16 mouse cellular contexts compared by ENCODE assay signal in the genomic region with DNA sequence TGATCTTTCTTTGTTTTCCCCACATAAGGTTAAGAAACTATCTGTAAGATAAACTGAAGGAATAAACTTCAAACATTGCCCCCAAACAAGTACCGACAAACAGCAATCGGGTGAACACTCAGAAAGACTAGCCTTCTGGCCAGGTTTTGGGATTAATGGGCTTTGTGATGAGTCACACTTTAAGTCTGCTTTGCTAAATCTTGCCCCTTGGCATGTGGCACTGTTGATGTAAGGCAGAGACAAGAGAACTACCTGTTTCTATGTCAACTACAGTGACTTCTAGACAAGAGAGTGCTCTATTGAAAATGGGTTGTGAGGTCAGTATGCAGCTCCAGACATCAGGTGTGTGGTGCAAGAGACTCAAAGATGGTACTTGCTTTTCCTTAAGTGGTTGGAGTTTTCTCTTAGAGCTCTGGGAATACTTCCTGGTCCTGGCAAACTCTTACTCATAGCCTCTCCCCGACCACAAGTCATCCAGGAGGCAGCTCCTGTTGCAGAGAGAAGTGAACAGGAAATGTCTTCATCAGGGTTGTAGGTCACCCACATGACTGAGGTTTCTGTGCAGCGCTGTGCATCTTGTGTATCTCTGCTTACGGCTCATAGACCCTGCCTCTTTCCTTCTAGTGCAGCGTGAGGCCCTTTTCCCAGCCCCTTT.
DNase-seq lines count a peak whose midpoint lies in the region; ATAC-seq and TF ChIP-seq lines count a peak whose summit lies in the region.
"Had no signal": no experiment of that assay in that cellular context is flagged by ENCODE, and none has a peak within 500 bp of the region (broad histone marks: within the 10 kb centered on the region; RNA-seq: fewer than 3 reads in every experiment).

No protein-coding gene starts in this region.

- peak overlapping the region; percentile 43 for H3K4me2 ChIP-seq in myocyte (ENCODE audit: low read depth)
- H3K4me2 ChIP-seq: limb, embryonic 15.5 days; neural tube, embryonic 12.5 days had no signal

- H3K36me3 ChIP-seq in myocyte (ENCODE audit: control insufficient read depth, insufficient read depth) = no peaks in the 10 kb centered on the region
- H3K36me3 ChIP-seq: limb, embryonic 15.5 days; neural tube, embryonic 12.5 days had no signal

- no peak overlapping the region for H3K4me3 ChIP-seq in myocyte
- H3K4me3 ChIP-seq: heart, adult 2 months; limb, embryonic 15.5 days; megakaryocyte, embryonic 14.5 days; neural tube, embryonic 12.5 days had no signal

- no peaks in the 10 kb centered on the region for H3K27me3 ChIP-seq in myocyte (ENCODE audit: control insufficient read depth, insufficient read depth, insufficient read length)
- H3K27me3 ChIP-seq: limb, embryonic 15.5 days; megakaryocyte, embryonic 14.5 days; neural tube, embryonic 12.5 days had no signal

- peak; percentile 84 for DNase-seq in 3134 (ENCODE audit: extremely low read depth, insufficient read length, low spot score)
- peak; percentile 74 for DNase-seq in CD4-positive helper T cell, adult 2 months (ENCODE audit: low read depth, low spot score)
- no peak for DNase-seq in cerebellum, postnatal 10 days
- no peak for DNase-seq in frontal cortex, postnatal 25 days (ENCODE audit: low spot score in 2 of 2)
- no peak for DNase-seq in kidney, postnatal 25 days
- DNase-seq in ovary, postnatal 14 days (ENCODE audit: low spot score) = no peak
- DNase-seq: cerebellum, adult 8-10 months; forebrain, postnatal 0 days; kidney, adult 9 months; layer of hippocampus, postnatal 36 days had no signal

- no peaks in the 10 kb centered on the region for H3K79me2 ChIP-seq in myocyte (ENCODE audit: control insufficient read depth, insufficient read depth)

- H3ac ChIP-seq in myocyte (ENCODE audit: control insufficient read depth, insufficient read length) = no peak overlapping the region

- peak; percentile 68; the same call in 1 of the 2 replicates for ATAC-seq in common myeloid progenitor, adult 5-6 weeks (replicated peaks; ENCODE audit: low read depth, poor library complexity, severe bottlenecking)
- ATAC-seq: forebrain, postnatal 0 days had no signal

- no peak for TF ChIP-seq POLR2A in myocyte (IDR thresholded peaks at IDR 0.05; ENCODE audit: insufficient read length, low read depth)

TF ChIP-seq in myocyte, 11 proteins besides CTCF, POLR2A, EP300 and RAD21:
- TF ChIP-seq USF1 (IDR thresholded peaks at IDR 0.05; ENCODE audit: low read depth) = peak; percentile 55
- TF ChIP-seq TCF12 (IDR thresholded peaks at IDR 0.05; ENCODE audit: insufficient read depth, poor library complexity, severe bottlenecking) = no peak

Comparison
In these comparisons a context has a peak if more than half of its experiments do, and no peak if none do; other contexts are left out.
1. DNase-seq: peak in 3134 (single experiment) and CD4-positive helper T cell, adult 2 months (single experiment); none in cerebellum, postnatal 10 days (0 of 2), frontal cortex, postnatal 25 days (0 of 2), kidney, postnatal 25 days (0 of 2) and ovary, postnatal 14 days (single experiment).